Mouse (Mus musculus) cortical plate, adult 2 months (tissue): Measurements from ENCODE around the gene Ntm. TPM values are rescaled to one million over a fixed set of nuclear protein-coding genes. Genes with fewer than 3 reads are reported as not detected.

ENCODE experiments used
- H3K27ac ChIP-seq: fragments of 200-500 bp; 2 replicates; pipeline ENCODE4 v1.5.1; 2012; ENCODE audit warnings: low read length, control low read depth, inconsistent platforms; ENCODE audit not compliant: insufficient read depth
- H3K4me1 ChIP-seq: fragments of 200-500 bp; 2 replicates; pipeline ENCODE4 v1.6.1; 2011; ENCODE audit warnings: low read length; ENCODE audit not compliant: control insufficient read depth, insufficient read depth
- H3K4me3 ChIP-seq: fragments of 200-500 bp; 2 replicates; pipeline ENCODE4 v1.5.1; 2011; ENCODE audit warnings: mild to moderate bottlenecking, low read length, control low read depth; ENCODE audit not compliant: insufficient read depth
- CTCF ChIP-seq: fragments of 200-500 bp; IDR thresholded peaks from 2 replicates; pipeline ENCODE4 v1.5.1; 2011; ENCODE audit warnings: mild to moderate bottlenecking, control low read depth, low read length; ENCODE audit not compliant: insufficient read depth; ENCODE audit errors: extremely low read depth
- POLR2A ChIP-seq: fragments of 200-500 bp; IDR thresholded peaks from 2 replicates; pipeline ENCODE4 v1.6.1; 2011; ENCODE audit warnings: mild to moderate bottlenecking, low read length, control low read depth; ENCODE audit not compliant: insufficient read depth; ENCODE audit errors: extremely low read depth
- polyA plus RNA-seq: library from polyadenylated mRNA; depleted of rRNA; stranded (reverse); fragments of >200 nt; gene quantifications from 2 replicates; pipeline ENCODE4 v1.2.3, GENCODE M21; 2012

Ntm gene
- polyA plus RNA-seq, 1 experiment, result 169 TPM

DNA sequence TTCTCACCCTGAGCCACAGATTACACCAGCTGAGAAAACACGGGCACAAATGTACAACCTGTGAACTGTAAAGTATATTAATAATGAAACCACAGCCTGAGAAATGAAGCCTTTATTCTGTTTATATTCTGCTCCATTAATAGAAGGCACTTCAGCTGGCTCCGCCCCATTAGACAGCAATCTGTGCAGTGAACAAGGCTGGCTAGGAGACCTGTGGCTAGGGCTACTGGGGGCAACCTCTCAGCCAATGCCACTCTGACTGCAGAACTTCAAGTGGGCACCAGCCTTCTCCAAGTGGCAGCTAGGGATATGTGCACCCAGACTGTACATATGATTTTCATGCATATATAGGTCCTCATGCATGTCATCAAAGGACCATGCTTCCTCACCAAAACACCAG is 887.7 kb downstream of the Ntm start:
- Histone ChIP-seq H3K4me1 (no peaks in the 10 kb centered on the region), H3K27ac (no peak overlapping the region), H3K4me3 (no peak overlapping the region)
- TF ChIP-seq CTCF (no peak), POLR2A (no peak)

DNA sequence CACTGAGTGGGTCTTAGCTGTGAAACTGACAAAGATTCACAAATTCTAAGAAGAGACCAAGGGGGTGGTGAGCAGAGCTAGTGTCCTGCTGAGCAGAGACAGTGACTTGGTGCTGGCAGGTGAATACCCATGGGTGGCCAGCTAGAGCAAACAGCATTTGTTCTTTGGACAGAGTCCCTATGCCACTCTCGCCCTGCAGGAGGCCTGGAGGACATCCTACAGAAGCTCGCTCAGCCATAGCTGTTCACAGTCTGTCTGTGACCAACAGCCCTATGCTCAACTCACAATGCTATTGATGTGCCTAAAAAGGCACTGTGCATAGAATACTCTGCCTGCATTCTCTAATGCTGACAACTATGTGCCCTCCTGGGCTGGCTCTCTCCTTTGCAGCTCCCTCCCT is 888.4 kb downstream of the Ntm start:
- Histone ChIP-seq H3K4me1 (no peaks in the 10 kb centered on the region; the same call in 1 of the 2 replicates), H3K27ac (no peak overlapping the region), H3K4me3 (no peak overlapping the region)
- TF ChIP-seq POLR2A, result no peak
- TF ChIP-seq CTCF, result no peak

DNA sequence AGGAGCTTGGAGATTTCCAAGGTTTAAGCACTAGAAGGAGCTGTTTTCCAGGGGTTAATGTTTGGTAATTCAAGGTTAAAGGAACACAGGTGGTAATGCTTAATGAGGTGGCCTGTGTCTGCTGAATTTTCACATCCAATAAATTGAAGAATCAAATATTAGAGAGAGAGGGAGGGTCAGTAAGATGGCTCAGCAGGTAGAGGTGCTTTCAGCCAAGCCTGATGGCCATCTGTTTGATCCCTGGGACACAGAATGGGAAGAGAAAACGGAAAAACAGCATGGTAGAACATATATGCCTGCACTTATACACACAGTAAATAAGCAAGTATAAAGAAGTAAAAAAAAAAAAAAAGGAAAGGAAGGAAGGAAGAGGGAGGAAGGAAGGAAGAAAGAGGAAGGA is 890.9 kb downstream of the Ntm start:
- Histone ChIP-seq H3K4me3 (no peak overlapping the region), H3K27ac (no peak overlapping the region), H3K4me1 (no peaks in the 10 kb centered on the region; the same call in 1 of the 2 replicates)
- TF ChIP-seq POLR2A (no peak), CTCF (no peak)

DNA sequence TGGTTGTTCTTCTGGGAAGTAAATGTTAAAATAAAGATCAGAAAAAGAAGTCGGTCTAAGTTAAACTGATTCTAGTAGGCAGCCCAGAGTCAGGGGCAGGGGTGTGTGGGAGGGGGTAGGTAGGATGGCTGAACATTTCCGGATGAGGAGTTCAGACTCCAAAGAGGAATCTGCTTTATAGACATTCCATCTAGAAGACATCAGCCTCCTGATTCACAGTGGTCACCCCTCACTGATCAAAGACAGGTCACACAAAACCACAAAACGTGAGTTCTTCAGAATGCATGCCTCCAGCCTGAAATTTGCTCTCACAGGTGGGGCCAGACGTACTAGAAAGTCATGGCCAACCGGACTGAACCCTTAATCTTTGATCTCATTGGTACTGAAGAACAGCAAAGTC is 895.4 kb downstream of the Ntm start:
- Histone ChIP-seq H3K4me3 (no peak overlapping the region), H3K27ac (no peak overlapping the region), H3K4me1 (no peaks in the 10 kb centered on the region; the same call in 1 of the 2 replicates)
- TF ChIP-seq POLR2A (no peak), CTCF (no peak)

DNA sequence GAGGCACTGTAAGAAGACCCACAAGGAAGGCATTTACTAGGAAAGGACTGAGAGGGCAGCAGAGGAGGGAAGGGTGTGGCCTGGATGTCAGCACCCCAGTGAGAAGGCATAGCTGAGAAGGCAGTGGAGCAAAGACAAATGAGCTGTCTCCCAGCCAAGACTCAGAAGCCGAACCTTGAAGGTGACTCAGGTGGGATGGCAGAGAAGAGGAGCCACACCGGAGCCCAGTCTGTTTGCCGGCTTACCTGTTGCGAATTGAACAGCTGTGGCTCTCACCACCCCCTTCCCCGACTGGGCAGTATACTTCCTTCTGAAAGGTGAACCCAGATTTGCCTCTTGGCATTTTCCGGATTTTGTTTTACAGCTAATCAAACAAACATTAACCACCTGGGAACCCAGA is 902.6 kb downstream of the Ntm start:
- TF ChIP-seq POLR2A, result no peak
- no peak for TF ChIP-seq CTCF
- Histone ChIP-seq H3K4me3 (no peak overlapping the region), H3K4me1 (peaks cover 1% of the 10 kb centered on the region; the same call in 1 of the 2 replicates), H3K27ac (no peak overlapping the region)

DNA sequence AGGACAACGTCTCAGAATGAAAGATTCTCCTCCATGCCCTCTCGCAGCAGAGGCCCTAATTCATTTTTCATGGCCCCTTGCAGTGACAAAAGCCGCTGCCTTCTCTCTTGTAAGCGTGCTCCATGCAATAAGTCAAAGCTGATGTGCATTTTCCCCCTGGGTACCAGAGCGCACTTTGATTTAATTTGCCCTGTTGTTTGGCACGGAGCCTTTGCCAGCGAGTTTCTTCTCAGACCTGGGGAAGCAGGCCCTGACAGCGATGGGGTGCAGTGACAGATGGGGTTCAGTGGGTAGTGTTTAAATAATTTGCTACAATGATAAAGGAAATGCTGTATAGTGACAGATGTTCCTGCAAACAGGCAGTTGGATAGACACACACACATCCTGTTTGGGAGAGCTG is 904.1 kb downstream of the Ntm start:
- TF ChIP-seq POLR2A, result no peak
- TF ChIP-seq CTCF, result no peak
- Histone ChIP-seq H3K4me3 (no peak overlapping the region), H3K27ac (no peak overlapping the region), H3K4me1 (peaks cover 1% of the 10 kb centered on the region; the same call in 1 of the 2 replicates)

DNA sequence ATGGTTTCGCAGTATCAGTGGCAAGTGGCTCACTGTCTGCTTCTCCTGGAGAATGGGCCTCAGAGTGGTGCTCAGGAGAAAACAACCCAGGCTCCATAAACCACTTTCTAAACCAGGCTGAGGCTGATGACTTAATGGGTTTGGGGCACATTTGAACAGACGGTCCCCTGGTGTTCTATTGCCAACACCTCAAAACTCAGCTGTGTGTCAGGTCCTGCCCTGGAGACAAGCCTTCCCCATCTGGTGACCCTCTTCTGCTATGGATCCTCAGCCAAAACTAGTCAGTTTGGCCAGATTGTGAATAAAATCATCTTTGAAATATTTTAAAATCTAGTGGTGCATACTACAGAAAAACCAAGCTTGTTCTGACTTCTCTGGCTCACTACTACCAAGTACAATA is 907.3 kb downstream of the Ntm start:
- Histone ChIP-seq H3K4me3 (no peak overlapping the region), H3K4me1 (peaks cover 1% of the 10 kb centered on the region; the same call in 1 of the 2 replicates), H3K27ac (no peak overlapping the region)
- TF ChIP-seq POLR2A, result no peak
- TF ChIP-seq CTCF, result no peak

DNA sequence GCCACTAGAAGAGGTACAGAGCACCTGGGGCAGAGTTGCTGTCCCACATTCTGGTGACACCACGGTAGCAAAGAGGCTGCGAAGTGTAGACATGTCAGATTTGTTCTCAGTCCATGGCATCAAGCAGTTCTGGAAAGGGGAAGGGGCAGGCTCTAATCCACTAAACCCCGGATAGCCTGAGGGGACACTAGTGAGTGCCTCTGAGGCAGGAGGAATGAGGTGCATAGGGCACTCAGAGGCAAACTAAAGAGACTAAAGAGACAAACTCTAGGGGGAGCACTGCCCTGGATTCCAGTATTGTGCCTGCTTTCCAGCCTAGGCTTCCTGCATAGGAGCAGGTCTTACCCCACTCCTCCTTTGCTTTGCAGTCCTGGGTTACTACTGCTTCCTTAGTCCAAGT is 926.5 kb downstream of the Ntm start:
- peaks cover 2% of the 10 kb centered on the region for H3K4me1 ChIP-seq
- H3K4me3 ChIP-seq, result no peak overlapping the region
- no peak overlapping the region for H3K27ac ChIP-seq
- TF ChIP-seq CTCF (no peak), POLR2A (no peak)

DNA sequence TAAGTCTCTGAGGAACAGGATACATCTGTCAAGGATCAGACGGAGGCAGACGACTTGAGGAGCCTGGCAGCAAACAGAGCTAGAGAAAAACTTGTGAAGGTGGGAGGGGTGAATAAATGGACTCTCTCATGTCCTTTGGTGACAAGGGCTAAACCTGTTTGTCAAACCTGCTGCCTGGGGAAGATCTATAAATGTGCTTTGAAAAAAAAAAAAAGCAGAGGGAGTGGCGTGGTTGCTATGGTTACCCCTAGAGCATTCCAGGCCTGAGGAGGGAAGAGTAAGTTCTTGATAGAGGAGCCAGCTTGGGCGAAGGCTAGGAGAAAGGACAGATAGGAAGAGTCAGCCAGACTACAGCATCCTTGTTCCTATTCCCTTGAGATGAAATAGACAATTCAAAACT is 926.9 kb downstream of the Ntm start:
- Histone ChIP-seq H3K4me1 (peaks cover 2% of the 10 kb centered on the region), H3K27ac (no peak overlapping the region), H3K4me3 (no peak overlapping the region)
- TF ChIP-seq CTCF, result no peak
- TF ChIP-seq POLR2A, result no peak

DNA sequence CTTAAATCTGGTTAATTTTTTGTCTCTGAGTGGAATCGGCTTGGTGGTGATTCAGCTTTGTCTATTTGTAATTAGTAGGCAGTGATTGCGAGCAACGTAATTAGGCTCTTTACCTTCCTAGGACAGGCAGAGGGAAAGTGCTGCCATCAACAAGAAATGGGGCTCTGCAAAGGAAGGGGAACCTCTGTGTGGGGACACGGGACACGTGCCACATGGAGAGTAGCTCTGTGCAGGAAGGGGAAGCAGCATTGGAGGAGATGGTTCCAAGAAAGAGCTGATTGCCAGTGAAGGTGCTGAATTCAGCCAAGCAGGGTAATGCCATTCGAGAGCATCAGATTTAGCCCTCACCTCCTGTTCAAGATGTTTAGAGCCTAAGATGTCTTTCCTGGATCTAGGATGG is 936.5 kb downstream of the Ntm start:
- Histone ChIP-seq H3K4me1 (peaks cover 6% of the 10 kb centered on the region), H3K4me3 (no peak overlapping the region), H3K27ac (no peak overlapping the region)
- TF ChIP-seq POLR2A, result no peak
- TF ChIP-seq CTCF, result no peak

DNA sequence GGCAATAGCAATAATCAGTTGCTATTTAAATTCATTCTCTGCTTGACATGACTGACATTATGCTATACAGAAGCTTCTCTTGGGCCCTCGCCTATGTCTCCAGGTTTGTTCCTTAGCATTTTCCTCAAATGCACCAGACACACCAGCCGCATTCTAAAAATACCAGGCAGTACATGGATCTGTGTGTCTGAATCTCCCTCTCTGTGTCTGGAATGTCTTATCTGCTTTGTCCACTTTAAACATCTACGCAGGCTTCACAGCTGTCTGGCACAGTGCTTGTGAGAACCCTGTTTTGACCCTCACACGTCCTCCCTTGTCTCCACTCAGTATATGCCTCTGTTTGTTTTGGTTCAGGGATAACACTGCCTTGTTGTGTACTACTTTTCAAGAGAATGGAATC is 937.3 kb downstream of the Ntm start:
- Histone ChIP-seq H3K27ac (no peak overlapping the region), H3K4me3 (no peak overlapping the region), H3K4me1 (peaks cover 6% of the 10 kb centered on the region)
- TF ChIP-seq CTCF (no peak), POLR2A (no peak)
